Mouse (Mus musculus) activated CD4-positive, CD25-positive, alpha-beta regulatory T cell, adult 9 weeks (primary cell): ENCODE data around the gene Fam241b. TPM values are rescaled to one million over a fixed set of nuclear protein-coding genes. Genes with fewer than 3 reads are reported as not detected.

ENCODE experiments used
- polyA plus RNA-seq: library from polyadenylated mRNA; unstranded; fragments of 100-300 nt; shearing (Covaris generic); gene quantifications from one replicate; pipeline ENCODE4 v1.2.1, GENCODE M21; 2017

Gene Fam241b
- polyA plus RNA-seq = 13.3 TPM

GRCm38 (mm10) chr10:62143820-62144219, at the start of gene Fam241b:
TSS of gene Fam241b (minus strand) at chr10:62143920.

GRCm38 (mm10) chr10:62132691-62133281, 10.9 kb downstream of the Fam241b start, which contains the start of gene Neurog3:
TSS of gene Neurog3 (plus strand) at chr10:62133090.

Other genes starting within 250 kb of the Fam241b start
- gene Col13a1, start 164.8 kb downstream of the Fam241b start, polyA plus RNA-seq = not detected
- not detected for gene Neurog3, start 10.8 kb downstream of the Fam241b start, polyA plus RNA-seq
- 0.21 TPM for gene Tspan15, start 87.3 kb upstream of the Fam241b start, polyA plus RNA-seq
- not detected for gene Tacr2, start 108.5 kb upstream of the Fam241b start, polyA plus RNA-seq
- 173 TPM for gene Hk1, start 236.0 kb upstream of the Fam241b start, polyA plus RNA-seq